Mouse (Mus musculus): ENCODE results near the gene Sept12.

- TF ChIP-seq POLR2A (IDR thresholded peaks at IDR 0.05; ENCODE audit: borderline replicate concordance, insufficient read depth, low read length) = no peak
- TF ChIP-seq CTCF (IDR thresholded peaks at IDR 0.05; ENCODE audit: borderline replicate concordance, insufficient read depth, low read depth, low read length) = no peak
Measured at GRCm38 (mm10) chr16:5007492-5007891, 9.8 kb upstream of the Sept12 start.

Measured in cerebellum, adult 2 months (tissue).